Mouse (Mus musculus): ENCODE measurements at regions not wholly inside any gene's neighbourhood (a gene's known extent, or its start where the extent isn't known, plus 50 kb on each side); places are given as distances from the start of the nearest gene placed in this dataset.

- DNase-seq (ENCODE audit: low spot score) (no peak), ATAC-seq (ENCODE audit: insufficient read depth, low read depth) (no peak)
- Histone ChIP-seq H3K4me3 (ENCODE audit: low read depth, low read length) (no peak overlapping the region), H3K9me3 (replicated peaks; ENCODE audit: control insufficient read depth, low read length) (no peaks in the 10 kb centered on the region), H3K27ac (ENCODE audit: low read depth) (no peak overlapping the region), H3K9ac (replicated peaks; ENCODE audit: low read depth, low read length) (no peak overlapping the region), H3K4me2 (ENCODE audit: low read depth, low read length) (no peak overlapping the region), H3K36me3 (replicated peaks; ENCODE audit: control insufficient read depth, insufficient read depth, low read length) (no peaks in the 10 kb centered on the region), H3K27me3 (ENCODE audit: control insufficient read depth, insufficient read depth, low read length) (no peaks in the 10 kb centered on the region), H3K4me1 (ENCODE audit: control insufficient read depth, insufficient read depth) (no peaks in the 10 kb centered on the region)
- TF ChIP-seq CTCF (IDR thresholded peaks at IDR 0.05; ENCODE audit: low read depth), result no peak
- TF ChIP-seq EP300 (IDR thresholded peaks at IDR 0.05; ENCODE audit: low read depth), result no peak
- WGBS, result 42% methylated on average over 5 of the region's 5 CpGs
Measured at GRCm38 (mm10) chr13:39836053-39836584, 525.1 kb downstream of the Ofcc1 start.

- Histone ChIP-seq H3K36me3 (replicated peaks; ENCODE audit: control insufficient read depth, insufficient read depth, low read length) (no peaks in the 10 kb centered on the region), H3K4me2 (ENCODE audit: low read depth, low read length) (no peak overlapping the region), H3K9ac (replicated peaks; ENCODE audit: low read depth, low read length) (no peak overlapping the region), H3K9me3 (replicated peaks; ENCODE audit: control insufficient read depth, low read length) (no peaks in the 10 kb centered on the region), H3K27ac (ENCODE audit: low read depth) (no peak overlapping the region), H3K4me1 (ENCODE audit: control insufficient read depth, insufficient read depth) (no peaks in the 10 kb centered on the region), H3K27me3 (ENCODE audit: control insufficient read depth, insufficient read depth, low read length) (no peaks in the 10 kb centered on the region), H3K4me3 (ENCODE audit: low read depth, low read length) (no peak overlapping the region)
- TF ChIP-seq EP300 (IDR thresholded peaks at IDR 0.05; ENCODE audit: low read depth) (no peak), CTCF (IDR thresholded peaks at IDR 0.05; ENCODE audit: low read depth) (no peak)
- WGBS, result 57% methylated on average over 5 of the region's 5 CpGs
- no peak for ATAC-seq (ENCODE audit: insufficient read depth, low read depth)
- no peak for DNase-seq (ENCODE audit: low spot score)
Measured at GRCm38 (mm10) chr13:39835302-39835701, 525.9 kb downstream of the Ofcc1 start.

GRCm38 (mm10) chr13:39834521-39835245, 526.6 kb downstream of the Ofcc1 start:
- H3K36me3 ChIP-seq (replicated peaks; ENCODE audit: control insufficient read depth, insufficient read depth, low read length), result no peaks in the 10 kb centered on the region
- ATAC-seq (ENCODE audit: insufficient read depth, low read depth) (no peak), DNase-seq (ENCODE audit: low spot score) (no peak)
- no peak overlapping the region for H3K9ac ChIP-seq (replicated peaks; ENCODE audit: low read depth, low read length)
- no peaks in the 10 kb centered on the region for H3K27me3 ChIP-seq (ENCODE audit: control insufficient read depth, insufficient read depth, low read length)
- H3K9me3 ChIP-seq (replicated peaks; ENCODE audit: control insufficient read depth, low read length), result no peaks in the 10 kb centered on the region
- H3K27ac ChIP-seq (ENCODE audit: low read depth), result no peak overlapping the region
- no peaks in the 10 kb centered on the region for H3K4me1 ChIP-seq (ENCODE audit: control insufficient read depth, insufficient read depth)
- no peak overlapping the region for H3K4me2 ChIP-seq (ENCODE audit: low read depth, low read length)
- H3K4me3 ChIP-seq (ENCODE audit: low read depth, low read length), result no peak overlapping the region
- TF ChIP-seq EP300 (IDR thresholded peaks at IDR 0.05; ENCODE audit: low read depth), result no peak
- TF ChIP-seq CTCF (IDR thresholded peaks at IDR 0.05; ENCODE audit: low read depth), result no peak
- WGBS, result 67% methylated on average over 9 of the region's 9 CpGs

- Histone ChIP-seq H3K4me2 (ENCODE audit: low read depth, low read length) (peak overlapping the region; percentile 61), H3K27ac (ENCODE audit: low read depth) (no peak overlapping the region), H3K36me3 (replicated peaks; ENCODE audit: control insufficient read depth, insufficient read depth, low read length) (no peaks in the 10 kb centered on the region), H3K27me3 (ENCODE audit: control insufficient read depth, insufficient read depth, low read length) (no peaks in the 10 kb centered on the region), H3K4me1 (ENCODE audit: control insufficient read depth, insufficient read depth) (peaks cover 15% of the 10 kb centered on the region), H3K9me3 (replicated peaks; ENCODE audit: control insufficient read depth, low read length) (no peaks in the 10 kb centered on the region), H3K9ac (replicated peaks; ENCODE audit: low read depth, low read length) (no peak overlapping the region), H3K4me3 (ENCODE audit: low read depth, low read length) (peak overlapping the region; percentile 30)
- ATAC-seq (ENCODE audit: insufficient read depth, low read depth), result no peak
- TF ChIP-seq CTCF (IDR thresholded peaks at IDR 0.05; ENCODE audit: low read depth), result no peak
- TF ChIP-seq EP300 (IDR thresholded peaks at IDR 0.05; ENCODE audit: low read depth), result no peak
- peak; percentile 13 for DNase-seq (ENCODE audit: low spot score)
- WGBS, result 2% methylated on average over 20 of the region's 20 CpGs
Measured at GRCm38 (mm10) chr13:39823965-39824555, 537.2 kb downstream of the Ofcc1 start.

GRCm38 (mm10) chr13:39823346-39823954, 537.8 kb downstream of the Ofcc1 start:
- H3K9me3 ChIP-seq (replicated peaks; ENCODE audit: control insufficient read depth, low read length), result no peaks in the 10 kb centered on the region
- no peaks in the 10 kb centered on the region for H3K36me3 ChIP-seq (replicated peaks; ENCODE audit: control insufficient read depth, insufficient read depth, low read length)
- ATAC-seq (ENCODE audit: insufficient read depth, low read depth), result no peak
- peak overlapping the region; percentile 61 for H3K4me2 ChIP-seq (ENCODE audit: low read depth, low read length)
- DNase-seq (ENCODE audit: low spot score), result no peak
- TF ChIP-seq CTCF (IDR thresholded peaks at IDR 0.05; ENCODE audit: low read depth) (no peak), EP300 (IDR thresholded peaks at IDR 0.05; ENCODE audit: low read depth) (no peak)
- H3K9ac ChIP-seq (replicated peaks; ENCODE audit: low read depth, low read length), result no peak overlapping the region
- H3K27me3 ChIP-seq (ENCODE audit: control insufficient read depth, insufficient read depth, low read length), result no peaks in the 10 kb centered on the region
- 7% methylated on average over 15 of the region's 15 CpGs for WGBS
- no peak overlapping the region for H3K27ac ChIP-seq (ENCODE audit: low read depth)
- peaks cover 15% of the 10 kb centered on the region for H3K4me1 ChIP-seq (ENCODE audit: control insufficient read depth, insufficient read depth)
- peak overlapping the region; percentile 30 for H3K4me3 ChIP-seq (ENCODE audit: low read depth, low read length)
